Mouse (Mus musculus) neural tube, embryonic 12.5 days (tissue): ENCODE results near the gene Arfgef2. TPM values are rescaled to one million over a fixed set of nuclear protein-coding genes. Genes with fewer than 3 reads are reported as not detected.

Source experiments
- ATAC-seq: fragments of 200-750 bp; cut with Nextera tagmentation; 2 replicates; pipeline ENCODE4 v1.8.0; 2017; ENCODE audit warnings: low read depth, mild to moderate bottlenecking, moderate TSS enrichment, moderate library complexity; ENCODE audit not compliant: low FRiP score
- H3K27ac ChIP-seq: fragments of 300-500 bp; sonication (generic); 2 replicates; pipeline ENCODE4 v1.5.1; 2016
- H3K27me3 ChIP-seq: fragments of 300-500 bp; sonication (generic); replicated peaks from 2 replicates; pipeline ENCODE4 v1.6.1; 2016; ENCODE audit warnings: mild to moderate bottlenecking
- H3K36me3 ChIP-seq: fragments of 300-500 bp; sonication (generic); 2 replicates; pipeline ENCODE4 v1.6.1; 2016; ENCODE audit warnings: mild to moderate bottlenecking
- H3K4me1 ChIP-seq: fragments of 300-500 bp; sonication (generic); 2 replicates; pipeline ENCODE4 v1.6.1; 2016
- H3K4me2 ChIP-seq: fragments of 300-500 bp; sonication (generic); replicated peaks from 2 replicates; pipeline ENCODE4 v1.6.1; 2016; ENCODE audit warnings: mild to moderate bottlenecking
- H3K4me3 ChIP-seq: fragments of 300-500 bp; sonication (generic); 2 replicates; pipeline ENCODE4 v1.5.1; 2016
- H3K9ac ChIP-seq: fragments of 300-500 bp; sonication (generic); 2 replicates; pipeline ENCODE4 v1.6.1; 2016; ENCODE audit warnings: mild to moderate bottlenecking
- H3K9me3 ChIP-seq: fragments of 300-500 bp; sonication (generic); 2 replicates; pipeline ENCODE4 v1.6.1; 2016; ENCODE audit warnings: mild to moderate bottlenecking
- WGBS: fragments of 180-500 bp; shearing (Covaris S2); methylation state at CpG from one replicate; pipeline ENCODE4 v1.1.7; 2016; 5-methylcytosine and 5-hydroxymethylcytosine counted together
- polyA plus RNA-seq: library from polyadenylated mRNA; unstranded; fragments of >200 nt; fragmentation: Nextera tagmentation; extraction: Ambion mirVana; gene quantifications from 2 replicates; pipeline ENCODE4 v1.2.1, GENCODE M21; 2016

The Arfgef2 gene
- polyA plus RNA-seq: 5.4 and 5.7 TPM in 2 replicates

DNA sequence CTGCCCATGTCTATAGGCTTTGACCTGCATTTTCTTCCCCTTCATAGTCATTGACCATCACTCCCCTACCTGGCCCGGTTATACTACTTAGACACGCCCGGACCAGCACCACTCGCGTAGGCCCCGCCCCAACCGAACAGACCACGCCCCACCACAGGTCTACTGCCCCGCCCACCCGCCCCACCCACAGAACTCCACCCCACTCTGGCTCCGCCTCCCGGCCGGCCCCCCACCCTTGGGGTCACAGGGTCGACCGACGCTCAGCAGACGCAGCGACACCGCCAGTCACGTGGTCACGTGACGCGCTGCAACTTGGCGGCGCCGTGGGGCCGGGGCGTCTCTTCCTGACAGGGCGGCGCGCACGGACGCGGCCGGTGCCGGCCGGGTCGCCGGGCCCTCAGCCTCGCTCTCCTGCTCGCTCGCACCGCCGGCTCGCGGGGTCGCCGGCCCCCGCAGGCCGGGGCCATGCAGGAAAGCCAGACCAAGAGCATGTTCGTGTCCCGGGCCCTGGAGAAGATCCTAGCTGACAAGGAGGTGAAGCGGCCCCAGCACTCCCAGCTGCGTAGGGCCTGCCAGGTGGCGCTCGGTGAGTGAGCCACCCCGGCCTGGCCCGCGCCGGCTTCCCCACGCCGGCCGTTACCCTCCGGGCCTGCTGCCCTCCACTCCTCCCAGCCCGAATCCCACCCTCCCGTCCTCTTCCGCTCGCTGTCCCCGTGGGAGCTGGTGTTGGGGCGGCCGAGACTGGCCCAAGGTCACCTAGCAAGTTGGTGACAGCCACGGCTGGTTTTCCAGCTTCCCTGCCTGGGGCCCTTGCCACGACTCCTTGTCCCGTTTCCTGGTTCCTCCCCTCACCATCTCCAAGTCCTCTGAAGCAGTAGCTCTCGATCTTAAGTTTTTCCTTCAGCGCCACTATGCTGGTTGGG is at the start of gene Arfgef2:
Gene Arfgef2, plus strand, starts transcription at position 339 of the 923 bp plus-strand sequence.
- Histone ChIP-seq H3K27ac (0 out of 2 replicates have a peak within 1 kb of the TSS, but pooled peaks have one; percentile 20), H3K4me2 (peak within 1 kb of the TSS; percentile 95), H3K36me3 (no peaks in the 10 kb centered on the region), H3K4me3 (peak within 1 kb of the TSS; percentile 77), H3K9ac (peak within 1 kb of the TSS; percentile 79), H3K27me3 (no peaks in the 10 kb centered on the region), H3K9me3 (no peaks in the 10 kb centered on the region), H3K4me1 (peaks cover 5% of the 10 kb centered on the region; the same call in 1 of the 2 replicates)
- ATAC-seq: peak; percentile 81
- WGBS: under 1% methylated on average over 73 of the region's 76 CpGs

DNA sequence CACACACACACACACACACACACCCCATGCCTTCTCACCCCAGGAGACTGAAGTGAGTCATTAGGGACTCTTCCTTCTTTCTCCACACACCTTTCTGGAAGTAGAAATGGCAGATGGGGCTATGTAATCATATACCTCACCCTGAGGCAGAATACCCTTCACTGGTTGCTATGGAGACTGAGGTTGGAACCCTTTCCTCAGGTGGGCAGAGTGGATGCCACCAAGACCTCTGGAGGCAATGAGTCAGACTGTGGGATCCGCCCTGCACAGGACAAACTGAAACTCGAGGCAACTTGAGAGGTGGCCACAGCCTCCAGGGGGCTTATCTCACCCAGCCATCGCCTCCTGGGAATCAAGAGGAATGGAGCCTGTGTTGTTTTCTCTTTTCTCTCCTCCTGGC is 47.4 kb upstream of the Arfgef2 start:
- WGBS: 49% methylated on average over 3 of the region's 3 CpGs
- Histone ChIP-seq H3K9ac (no peak overlapping the region), H3K36me3 (no peaks in the 10 kb centered on the region), H3K27me3 (no peaks in the 10 kb centered on the region), H3K27ac (no peak overlapping the region), H3K4me3 (no peak overlapping the region), H3K4me1 (peaks cover 8% of the 10 kb centered on the region), H3K9me3 (no peaks in the 10 kb centered on the region), H3K4me2 (no peak overlapping the region)
- ATAC-seq: no peak

GRCm38 (mm10) chr2:166764051-166764450 is 41.3 kb upstream of the Arfgef2 start:
- Histone ChIP-seq H3K4me3 (no peak overlapping the region), H3K4me2 (no peak overlapping the region), H3K4me1 (peaks cover 6% of the 10 kb centered on the region), H3K27me3 (no peaks in the 10 kb centered on the region), H3K9ac (no peak overlapping the region), H3K27ac (no peak overlapping the region), H3K9me3 (no peaks in the 10 kb centered on the region), H3K36me3 (no peaks in the 10 kb centered on the region)
- WGBS: 11% methylated on average over 5 of the region's 5 CpGs
- ATAC-seq: no peak

GRCm38 (mm10) chr2:166767591-166767990 is 37.8 kb upstream of the Arfgef2 start:
- H3K27ac ChIP-seq: no peak overlapping the region
- 74% methylated on average over 9 of the region's 9 CpGs for WGBS

GRCm38 (mm10) chr2:166771396-166771795 is 34.0 kb upstream of the Arfgef2 start:
- no peak overlapping the region for H3K9ac ChIP-seq
- no peaks in the 10 kb centered on the region for H3K4me1 ChIP-seq
- no peak for ATAC-seq
- H3K27ac ChIP-seq: no peak overlapping the region
- H3K4me2 ChIP-seq: no peak overlapping the region
- no peak overlapping the region for H3K4me3 ChIP-seq
- no peaks in the 10 kb centered on the region for H3K27me3 ChIP-seq
- 78% methylated on average over 11 of the region's 11 CpGs for WGBS
- H3K36me3 ChIP-seq: no peaks in the 10 kb centered on the region
- H3K9me3 ChIP-seq: no peaks in the 10 kb centered on the region

More at GRCm38 (mm10) chr2:166767591-166767990, 37.8 kb upstream of the Arfgef2 start:
- Histone ChIP-seq H3K4me3 (no peak overlapping the region), H3K36me3 (no peaks in the 10 kb centered on the region), H3K9me3 (no peaks in the 10 kb centered on the region), H3K27me3 (no peaks in the 10 kb centered on the region), H3K4me2 (no peak overlapping the region), H3K4me1 (peaks cover 6% of the 10 kb centered on the region), H3K9ac (no peak overlapping the region)
- no peak for ATAC-seq

- WGBS: 78% methylated on average over 10 of the region's 10 CpGs
- Histone ChIP-seq H3K9me3 (no peaks in the 10 kb centered on the region), H3K4me3 (no peak overlapping the region), H3K27ac (no peak overlapping the region), H3K4me1 (no peaks in the 10 kb centered on the region), H3K4me2 (no peak overlapping the region), H3K9ac (no peak overlapping the region), H3K36me3 (no peaks in the 10 kb centered on the region), H3K27me3 (no peaks in the 10 kb centered on the region)
- no peak for ATAC-seq
Observed at GRCm38 (mm10) chr2:166773587-166773986, 31.8 kb upstream of the Arfgef2 start.

DNA sequence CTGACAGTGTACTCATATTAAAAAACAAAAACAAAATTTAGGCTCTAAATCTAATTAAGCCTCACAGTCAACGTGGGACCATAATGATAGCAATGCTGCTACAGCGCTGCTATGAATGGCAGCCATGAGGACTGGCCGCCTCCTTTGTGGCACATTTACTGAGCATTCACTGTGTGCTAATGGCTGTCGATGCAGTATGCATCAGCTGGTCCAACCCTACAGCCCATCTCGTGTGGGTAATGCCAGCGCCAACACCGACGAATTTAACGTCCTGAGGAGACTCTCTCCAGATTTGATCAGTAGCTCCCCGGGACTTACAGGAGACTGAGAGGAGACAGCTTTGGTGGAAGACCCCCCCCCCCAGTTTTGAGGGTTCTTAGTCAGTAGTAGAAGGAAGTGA is 31.1 kb upstream of the Arfgef2 start:
- no peaks in the 10 kb centered on the region for H3K9me3 ChIP-seq
- no peak for ATAC-seq
- no peak overlapping the region for H3K9ac ChIP-seq
- no peaks in the 10 kb centered on the region for H3K4me1 ChIP-seq
- no peaks in the 10 kb centered on the region for H3K36me3 ChIP-seq
- H3K27me3 ChIP-seq: no peaks in the 10 kb centered on the region
- H3K4me3 ChIP-seq: no peak overlapping the region
- no peak overlapping the region for H3K27ac ChIP-seq
- no peak overlapping the region for H3K4me2 ChIP-seq
- WGBS: 88% methylated on average over 10 of the region's 10 CpGs

GRCm38 (mm10) chr2:166775357-166775893 is 30.0 kb upstream of the Arfgef2 start:
- no peak overlapping the region for H3K27ac ChIP-seq
- ATAC-seq: no peak
- 65% methylated on average over 11 of the region's 11 CpGs for WGBS
- no peaks in the 10 kb centered on the region for H3K9me3 ChIP-seq
- no peak overlapping the region for H3K9ac ChIP-seq
- no peaks in the 10 kb centered on the region for H3K27me3 ChIP-seq
- H3K4me2 ChIP-seq: no peak overlapping the region
- no peaks in the 10 kb centered on the region for H3K36me3 ChIP-seq
- H3K4me3 ChIP-seq: no peak overlapping the region
- H3K4me1 ChIP-seq: peaks cover 6% of the 10 kb centered on the region; the same call in 1 of the 2 replicates

- no peak overlapping the region for H3K27ac ChIP-seq
- no peak overlapping the region for H3K4me2 ChIP-seq
- H3K36me3 ChIP-seq: no peaks in the 10 kb centered on the region
- no peaks in the 10 kb centered on the region for H3K9me3 ChIP-seq
- WGBS: 18% methylated on average over 1 of the region's 2 CpGs
- H3K4me3 ChIP-seq: no peak overlapping the region
- no peak overlapping the region for H3K9ac ChIP-seq
- ATAC-seq: no peak
- peaks cover 12% of the 10 kb centered on the region for H3K4me1 ChIP-seq
- no peaks in the 10 kb centered on the region for H3K27me3 ChIP-seq
Observed at GRCm38 (mm10) chr2:166776272-166776671, 29.1 kb upstream of the Arfgef2 start.

GRCm38 (mm10) chr2:166779956-166780355 is 25.4 kb upstream of the Arfgef2 start:
- Histone ChIP-seq H3K27me3 (no peaks in the 10 kb centered on the region), H3K4me1 (peaks cover 12% of the 10 kb centered on the region), H3K4me3 (no peak overlapping the region), H3K9ac (no peak overlapping the region), H3K36me3 (no peaks in the 10 kb centered on the region), H3K9me3 (no peaks in the 10 kb centered on the region), H3K27ac (no peak overlapping the region), H3K4me2 (no peak overlapping the region)
- 41% methylated on average over 8 of the region's 8 CpGs for WGBS
- ATAC-seq: no peak

GRCm38 (mm10) chr2:166780980-166781578 is 24.3 kb upstream of the Arfgef2 start:
- Histone ChIP-seq H3K4me3 (no peak overlapping the region), H3K9ac (no peak overlapping the region), H3K9me3 (no peaks in the 10 kb centered on the region), H3K4me1 (peaks cover 19% of the 10 kb centered on the region), H3K27ac (no peak overlapping the region), H3K36me3 (no peaks in the 10 kb centered on the region), H3K27me3 (no peaks in the 10 kb centered on the region), H3K4me2 (no peak overlapping the region)
- no peak for ATAC-seq
- 12% methylated on average over 9 of the region's 9 CpGs for WGBS

GRCm38 (mm10) chr2:166784376-166784775 is 21.0 kb upstream of the Arfgef2 start:
- Histone ChIP-seq H3K4me2 (no peak overlapping the region), H3K27ac (no peak overlapping the region), H3K36me3 (no peaks in the 10 kb centered on the region), H3K9me3 (no peaks in the 10 kb centered on the region), H3K4me1 (peaks cover 23% of the 10 kb centered on the region), H3K4me3 (no peak overlapping the region), H3K27me3 (no peaks in the 10 kb centered on the region), H3K9ac (no peak overlapping the region)
- WGBS: 80% methylated on average over 6 of the region's 6 CpGs
- no peak for ATAC-seq
